4 mouse cellular contexts compared by ENCODE assay signal in genomic region chr12:71028265-71028664, GRCm38 (mm10). TPM values are rescaled to one million over a fixed set of nuclear protein-coding genes. Genes with fewer than 3 reads are reported as not detected.
DNase-seq lines count a peak whose midpoint lies in the region; ATAC-seq and TF ChIP-seq lines count a peak whose summit lies in the region.
"Not testable (repeated sequence)": the region's sequence is repeated elsewhere in the genome, so short reads cannot be mapped to it uniquely, and the experiment has no call there.

No protein-coding gene starts in this region.

- not testable (repeated sequence) for ATAC-seq in liver, postnatal 0 days

- H3K4me1 ChIP-seq in heart, embryonic 10.5 days; limb, embryonic 10.5 days; liver, postnatal 0 days (ENCODE audit: insufficient read depth): not testable (repeated sequence)

- not testable (repeated sequence) for TF ChIP-seq EP300 in liver, postnatal 0 days (IDR thresholded peaks at IDR 0.05; ENCODE audit: low read depth)

- peaks cover 85% of the 10 kb centered on the region for H3K36me3 ChIP-seq in heart, embryonic 10.5 days
- peaks cover 86% of the 10 kb centered on the region for H3K36me3 ChIP-seq in limb, embryonic 10.5 days
- H3K36me3 ChIP-seq in liver, postnatal 0 days (replicated peaks; ENCODE audit: insufficient read depth, low read length): peaks cover 70% of the 10 kb centered on the region

- not testable (repeated sequence) for H3K9me3 ChIP-seq in heart, embryonic 10.5 days; limb, embryonic 10.5 days (replicated peaks); liver, postnatal 0 days (ENCODE audit: low read length)

- TF ChIP-seq CTCF in liver, postnatal 0 days (IDR thresholded peaks at IDR 0.05; ENCODE audit: low read depth): not testable (repeated sequence)

- WGBS in heart, embryonic 10.5 days: 89% methylated on average over 8 of the region's 8 CpGs
- WGBS in limb, embryonic 10.5 days: 93% methylated on average over 8 of the region's 8 CpGs
- 85% methylated on average over 8 of the region's 8 CpGs for WGBS in liver, postnatal 0 days (ENCODE audit: insufficient replicate concordance)

- H3K9ac ChIP-seq in liver, postnatal 0 days (replicated peaks): not testable (repeated sequence)

- not testable (repeated sequence) for H3K4me2 ChIP-seq in liver, postnatal 0 days (ENCODE audit: low read depth, low read length)

- H3K27ac ChIP-seq in heart, embryonic 10.5 days; limb, embryonic 10.5 days; liver, postnatal 0 days (ENCODE audit: low read depth): not testable (repeated sequence)

- not testable (repeated sequence) for H3K4me3 ChIP-seq in heart, embryonic 10.5 days; limb, embryonic 10.5 days; liver, postnatal 0 days (ENCODE audit: low read depth, low read length)

- peak; percentile 55 for DNase-seq in heart, adult 11 months
- peak; percentile 45 for DNase-seq in heart, embryonic 10.5 days (ENCODE audit: low spot score)
- peak; percentile 18 for DNase-seq in limb, embryonic 10.5 days (ENCODE audit: low spot score)
- peak; percentile 6 for DNase-seq in liver, postnatal 0 days

- H3K27me3 ChIP-seq in heart, embryonic 10.5 days (ENCODE audit: insufficient read depth, poor library complexity, severe bottlenecking); limb, embryonic 10.5 days (ENCODE audit: low read depth, poor library complexity, severe bottlenecking); liver, postnatal 0 days (ENCODE audit: insufficient read depth, low read length): not testable (repeated sequence)

RNA-seq across cellular contexts. Expression of gene Arid4a, which starts 12.5 kb away (rescaled TPM):
- polyA plus RNA-seq in heart, embryonic 10.5 days (2016; fragmentation: Nextera tagmentation; extraction: Ambion mirVana): 24.1 and 26.9 TPM in 2 replicates
- polyA plus RNA-seq in limb, embryonic 10.5 days (2016; fragmentation: Nextera tagmentation; extraction: Ambion mirVana): 24.8 and 31.2 TPM in 2 replicates
- polyA plus RNA-seq in liver, postnatal 0 days (2015; fragmentation: Nextera tagmentation; extraction: Ambion mirVana): 19.3 and 20.6 TPM in 2 replicates

RNA-seq across cellular contexts. Expression of gene Psma3, which starts 53.8 kb away (rescaled TPM):
- polyA plus RNA-seq in heart, embryonic 10.5 days (2016; fragmentation: Nextera tagmentation; extraction: Ambion mirVana): 513 and 568 TPM in 2 replicates
- polyA plus RNA-seq in limb, embryonic 10.5 days (2016; fragmentation: Nextera tagmentation; extraction: Ambion mirVana): 656 and 733 TPM in 2 replicates
- 288 and 297 TPM in 2 replicates for polyA plus RNA-seq in liver, postnatal 0 days (2015; fragmentation: Nextera tagmentation; extraction: Ambion mirVana)
